Mouse (Mus musculus): Measurements from ENCODE around the gene Zfp384. TPM values are rescaled to one million over a fixed set of nuclear protein-coding genes. Genes with fewer than 3 reads are reported as not detected.
A peak's percentile ranks its signal among the peaks of the same experiment; 100 is the strongest.

Zfp384 gene
- polyA plus RNA-seq, 1 experiment from 2014 or later: 19.0 TPM

- Histone ChIP-seq H3K27ac (ENCODE audit: low read length) (no peak overlapping the region), H3K4me2 (ENCODE audit: low read length) (no peak overlapping the region), H3K9me3 (ENCODE audit: control insufficient read depth, low read length) (no peaks in the 10 kb centered on the region), H3K4me1 (replicated peaks; ENCODE audit: control insufficient read depth, insufficient read depth, low read length) (peaks cover 22% of the 10 kb centered on the region), H3K4me3 (replicated peaks; ENCODE audit: low read length) (no peak overlapping the region), H3K36me3 (ENCODE audit: control insufficient read depth, insufficient read depth) (no peaks in the 10 kb centered on the region), H3K27me3 (replicated peaks; ENCODE audit: control insufficient read depth, insufficient read depth, low read length) (0 out of 2 replicates have a peak, but pooled peaks cover 6% of the 10 kb centered on the region), H3K9ac (replicated peaks; ENCODE audit: low read depth, low read length) (no peak overlapping the region)
- ATAC-seq: no peak
- 81% methylated on average over 9 of the region's 9 CpGs for WGBS
These were observed 15.6 kb upstream of the Zfp384 start for GRCm38 (mm10) chr6:124993365-124993764.

DNA sequence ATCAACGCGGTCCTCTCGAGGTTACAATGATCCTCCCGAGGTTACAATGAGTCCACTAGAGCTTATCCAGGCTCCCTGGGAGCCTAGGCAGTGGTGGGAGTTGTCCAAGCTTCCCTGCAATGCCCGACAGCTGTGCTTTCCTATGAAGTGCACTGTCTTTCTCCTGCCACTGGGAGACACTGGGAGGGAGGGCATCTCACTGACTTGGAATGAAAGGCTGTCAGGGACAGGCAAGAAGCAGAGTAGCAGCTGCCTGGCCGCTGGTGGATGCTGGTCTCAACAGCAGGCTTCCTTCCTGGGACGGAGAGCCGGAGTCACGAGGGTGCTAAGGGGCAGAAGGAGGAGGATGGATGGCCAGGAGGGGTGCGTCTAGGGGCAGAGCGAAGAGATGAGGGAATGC lies 15.1 kb upstream of the Zfp384 start:
- peaks cover 9% of the 10 kb centered on the region for H3K27me3 ChIP-seq (replicated peaks; ENCODE audit: control insufficient read depth, insufficient read depth, low read length)
- no peak overlapping the region for H3K27ac ChIP-seq (ENCODE audit: low read length)
- no peaks in the 10 kb centered on the region for H3K36me3 ChIP-seq (ENCODE audit: control insufficient read depth, insufficient read depth)
- peaks cover 27% of the 10 kb centered on the region for H3K4me1 ChIP-seq (replicated peaks; ENCODE audit: control insufficient read depth, insufficient read depth, low read length)
- no peak overlapping the region for H3K9ac ChIP-seq (replicated peaks; ENCODE audit: low read depth, low read length)
- no peak overlapping the region for H3K4me2 ChIP-seq (ENCODE audit: low read length)
- H3K4me3 ChIP-seq (replicated peaks; ENCODE audit: low read length): no peak overlapping the region
- H3K9me3 ChIP-seq (ENCODE audit: control insufficient read depth, low read length): no peaks in the 10 kb centered on the region
- WGBS: 13% methylated on average over 11 of the region's 11 CpGs
- no peak for ATAC-seq

- Histone ChIP-seq H3K9ac (replicated peaks; ENCODE audit: low read depth, low read length) (no peak overlapping the region), H3K4me3 (replicated peaks; ENCODE audit: low read length) (no peak overlapping the region), H3K27ac (ENCODE audit: low read length) (no peak overlapping the region), H3K4me2 (ENCODE audit: low read length) (no peak overlapping the region), H3K36me3 (ENCODE audit: control insufficient read depth, insufficient read depth) (no peaks in the 10 kb centered on the region), H3K27me3 (replicated peaks; ENCODE audit: control insufficient read depth, insufficient read depth, low read length) (peaks cover 19% of the 10 kb centered on the region), H3K9me3 (ENCODE audit: control insufficient read depth, low read length) (no peaks in the 10 kb centered on the region), H3K4me1 (replicated peaks; ENCODE audit: control insufficient read depth, insufficient read depth, low read length) (peaks cover 28% of the 10 kb centered on the region)
- WGBS: 78% methylated on average over 7 of the region's 7 CpGs
- no peak for ATAC-seq
These were observed 13.7 kb upstream of the Zfp384 start for GRCm38 (mm10) chr6:124995246-124995645.

DNA sequence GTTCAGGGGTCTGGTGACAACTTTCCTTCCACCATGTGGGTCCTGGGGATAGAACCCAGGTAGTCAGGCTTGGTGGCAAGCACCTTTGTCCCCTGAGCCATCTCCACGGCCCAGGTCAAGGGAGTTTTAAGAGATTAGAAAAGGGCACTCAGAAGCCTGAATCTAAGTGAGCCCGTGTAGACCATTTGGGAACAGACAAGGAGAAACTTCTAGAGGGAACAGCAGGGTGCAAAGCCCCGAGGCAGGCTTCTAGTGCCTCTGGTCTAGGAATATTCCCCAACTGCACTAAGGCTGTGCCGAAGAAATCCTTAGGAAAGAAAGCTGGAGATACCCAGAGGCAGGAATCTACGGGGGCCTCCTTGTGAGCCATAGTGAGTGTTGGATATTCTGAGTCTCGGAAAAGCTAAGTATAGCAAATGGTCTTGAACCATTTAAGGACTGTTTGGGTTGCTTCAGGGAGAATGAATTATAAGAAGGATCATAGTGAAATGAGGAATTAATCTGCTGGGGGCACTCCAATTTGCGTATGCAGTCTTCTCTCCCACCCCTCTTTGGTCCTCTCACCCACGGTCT lies 13.0 kb upstream of the Zfp384 start:
- Histone ChIP-seq H3K27ac (ENCODE audit: low read length) (peak overlapping the region; percentile 72; the same call in 1 of the 2 replicates), H3K4me2 (ENCODE audit: low read length) (peak overlapping the region; percentile 91), H3K9me3 (ENCODE audit: control insufficient read depth, low read length) (no peaks in the 10 kb centered on the region), H3K9ac (replicated peaks; ENCODE audit: low read depth, low read length) (peak overlapping the region; percentile 90), H3K4me1 (replicated peaks; ENCODE audit: control insufficient read depth, insufficient read depth, low read length) (peaks cover 28% of the 10 kb centered on the region), H3K27me3 (replicated peaks; ENCODE audit: control insufficient read depth, insufficient read depth, low read length) (peaks cover 19% of the 10 kb centered on the region), H3K4me3 (replicated peaks; ENCODE audit: low read length) (peak overlapping the region; percentile 77), H3K36me3 (ENCODE audit: control insufficient read depth, insufficient read depth) (no peaks in the 10 kb centered on the region)
- ATAC-seq: no peak
- 47% methylated on average over 8 of the region's 8 CpGs for WGBS

DNA sequence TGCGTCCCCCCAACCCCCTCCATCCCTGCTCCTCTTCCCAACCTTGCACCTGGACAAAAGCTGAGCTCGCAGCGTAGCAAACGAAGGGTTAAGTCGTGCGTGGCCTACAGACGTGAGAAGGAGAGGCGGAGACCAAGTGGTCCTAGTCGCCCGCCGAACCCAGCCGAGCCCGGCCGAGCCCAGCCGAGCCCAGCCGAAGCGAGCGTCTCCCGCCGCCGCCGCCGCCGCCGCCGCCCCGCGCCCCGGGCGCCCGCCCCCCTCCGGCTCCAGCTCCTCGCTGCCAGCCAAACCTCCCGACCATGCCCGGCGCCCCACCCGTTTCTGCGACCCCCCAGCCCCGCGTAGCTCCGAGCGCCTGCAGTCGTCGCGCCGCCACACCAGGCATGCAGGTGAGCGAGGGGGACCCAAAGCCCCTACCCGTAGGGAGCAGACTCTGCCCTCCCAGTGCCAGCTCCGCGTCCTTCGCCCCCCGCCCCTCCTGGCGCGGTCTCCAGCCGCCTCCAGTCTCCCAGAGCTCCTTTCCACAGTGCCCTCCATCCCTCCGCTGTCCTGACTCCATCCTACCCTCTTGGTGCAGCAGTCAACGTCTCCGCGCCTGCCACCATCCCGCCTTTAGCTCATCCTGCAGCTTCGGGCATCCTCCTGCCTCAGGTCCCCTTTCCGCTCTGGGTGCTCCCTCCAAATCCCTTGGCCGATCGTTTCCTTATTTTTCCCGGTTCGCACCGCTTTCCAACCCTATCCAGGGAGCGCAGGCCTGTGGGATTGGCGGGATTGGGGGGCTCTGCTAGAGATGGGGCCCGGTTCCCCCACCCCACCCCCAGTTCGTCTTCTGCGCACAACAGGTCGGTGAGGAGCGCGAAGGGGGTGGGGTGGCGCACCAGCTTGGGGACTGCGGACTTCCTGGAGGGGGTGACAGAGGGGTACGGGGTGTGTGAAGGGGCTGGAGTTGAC lies 12.1 kb upstream of the Zfp384 start, which contains the start of gene Pianp:
Gene Pianp, plus strand, starts transcription at position 144 of the 951 bp plus-strand sequence.
- Histone ChIP-seq H3K27ac (ENCODE audit: low read length) (peak within 1 kb of the TSS; percentile 72), H3K27me3 (replicated peaks; ENCODE audit: control insufficient read depth, insufficient read depth, low read length) (peaks cover 22% of the 10 kb centered on the region), H3K9me3 (ENCODE audit: control insufficient read depth, low read length) (no peaks in the 10 kb centered on the region), H3K36me3 (ENCODE audit: control insufficient read depth, insufficient read depth) (no peaks in the 10 kb centered on the region), H3K9ac (replicated peaks; ENCODE audit: low read depth, low read length) (peak within 1 kb of the TSS; percentile 90), H3K4me3 (replicated peaks; ENCODE audit: low read length) (peak within 1 kb of the TSS; percentile 77), H3K4me1 (replicated peaks; ENCODE audit: control insufficient read depth, insufficient read depth, low read length) (peaks cover 28% of the 10 kb centered on the region), H3K4me2 (ENCODE audit: low read length) (peak within 1 kb of the TSS; percentile 91)
- ATAC-seq: peak; percentile 89
- WGBS: under 1% methylated on average over 73 of the region's 78 CpGs

GRCm38 (mm10) chr6:124998066-124998465 lies 10.9 kb upstream of the Zfp384 start:
- peaks cover 23% of the 10 kb centered on the region for H3K27me3 ChIP-seq (replicated peaks; ENCODE audit: control insufficient read depth, insufficient read depth, low read length)
- WGBS: 9% methylated on average over 8 of the region's 8 CpGs
- no peaks in the 10 kb centered on the region for H3K9me3 ChIP-seq (ENCODE audit: control insufficient read depth, low read length)
- no peak for ATAC-seq
- no peaks in the 10 kb centered on the region for H3K36me3 ChIP-seq (ENCODE audit: control insufficient read depth, insufficient read depth)
- H3K4me1 ChIP-seq (replicated peaks; ENCODE audit: control insufficient read depth, insufficient read depth, low read length): peaks cover 25% of the 10 kb centered on the region
- H3K9ac ChIP-seq (replicated peaks; ENCODE audit: low read depth, low read length): peak overlapping the region; percentile 90; the same call in 1 of the 2 replicates
- H3K4me3 ChIP-seq (replicated peaks; ENCODE audit: low read length): peak overlapping the region; percentile 77
- H3K4me2 ChIP-seq (ENCODE audit: low read length): peak overlapping the region; percentile 91
- no peak overlapping the region for H3K27ac ChIP-seq (ENCODE audit: low read length)

- Histone ChIP-seq H3K9ac (replicated peaks; ENCODE audit: low read depth, low read length) (no peak overlapping the region), H3K4me2 (ENCODE audit: low read length) (no peak overlapping the region), H3K27me3 (replicated peaks; ENCODE audit: control insufficient read depth, insufficient read depth, low read length) (peaks cover 20% of the 10 kb centered on the region), H3K4me1 (replicated peaks; ENCODE audit: control insufficient read depth, insufficient read depth, low read length) (peaks cover 25% of the 10 kb centered on the region), H3K27ac (ENCODE audit: low read length) (no peak overlapping the region), H3K4me3 (replicated peaks; ENCODE audit: low read length) (no peak overlapping the region), H3K9me3 (ENCODE audit: control insufficient read depth, low read length) (no peaks in the 10 kb centered on the region), H3K36me3 (ENCODE audit: control insufficient read depth, insufficient read depth) (no peaks in the 10 kb centered on the region)
- ATAC-seq: no peak
- WGBS: 44% methylated on average over 14 of the region's 14 CpGs
These were observed 9.9 kb upstream of the Zfp384 start for GRCm38 (mm10) chr6:124999091-124999490.

- 37% methylated on average over 10 of the region's 10 CpGs for WGBS
- Histone ChIP-seq H3K9ac (replicated peaks; ENCODE audit: low read depth, low read length) (no peak overlapping the region), H3K9me3 (ENCODE audit: control insufficient read depth, low read length) (no peaks in the 10 kb centered on the region), H3K4me2 (ENCODE audit: low read length) (no peak overlapping the region), H3K27ac (ENCODE audit: low read length) (no peak overlapping the region), H3K27me3 (replicated peaks; ENCODE audit: control insufficient read depth, insufficient read depth, low read length) (peaks cover 20% of the 10 kb centered on the region), H3K36me3 (ENCODE audit: control insufficient read depth, insufficient read depth) (no peaks in the 10 kb centered on the region), H3K4me3 (replicated peaks; ENCODE audit: low read length) (no peak overlapping the region), H3K4me1 (replicated peaks; ENCODE audit: control insufficient read depth, insufficient read depth, low read length) (peaks cover 25% of the 10 kb centered on the region)
- ATAC-seq: no peak
These were observed 9.4 kb upstream of the Zfp384 start for GRCm38 (mm10) chr6:124999546-124999945.

- WGBS: 52% methylated on average over 3 of the region's 3 CpGs
- no peak for ATAC-seq
- H3K9me3 ChIP-seq (ENCODE audit: control insufficient read depth, low read length): no peaks in the 10 kb centered on the region
- H3K9ac ChIP-seq (replicated peaks; ENCODE audit: low read depth, low read length): no peak overlapping the region
- H3K4me3 ChIP-seq (replicated peaks; ENCODE audit: low read length): no peak overlapping the region
- H3K4me2 ChIP-seq (ENCODE audit: low read length): no peak overlapping the region
- H3K27me3 ChIP-seq (replicated peaks; ENCODE audit: control insufficient read depth, insufficient read depth, low read length): peaks cover 14% of the 10 kb centered on the region
- H3K4me1 ChIP-seq (replicated peaks; ENCODE audit: control insufficient read depth, insufficient read depth, low read length): peaks cover 12% of the 10 kb centered on the region
- H3K27ac ChIP-seq (ENCODE audit: low read length): no peak overlapping the region
- H3K36me3 ChIP-seq (ENCODE audit: control insufficient read depth, insufficient read depth): no peaks in the 10 kb centered on the region
These were observed 5.2 kb upstream of the Zfp384 start for GRCm38 (mm10) chr6:125003706-125004105.

Measured in forebrain, embryonic 16.5 days (tissue).